Mouse (Mus musculus) MEL (cell line): ENCODE measurements at regions not wholly inside any gene's neighbourhood (a gene's known extent, or its start where the extent isn't known, plus 50 kb on each side); places are given as distances from the start of the nearest gene placed in this dataset.

Experiments used
- CTCF ChIP-seq, 3 experiments: IDR thresholded peaks in 2 of 3; conservative IDR thresholded peaks in 1 of 3; 2 replicates each; pipeline ENCODE4 v1.5.1; 2011 to 2012; ENCODE audit warnings: low read length in 3 of 3, low read depth in 2 of 3, mild to moderate bottlenecking in 2 of 3, improper control_type of control experiment in 1 of 3, inconsistent platforms in 1 of 3, mixed read lengths in 1 of 3, moderate library complexity in 1 of 3; ENCODE audit not compliant: control insufficient read depth in 1 of 3, insufficient read depth in 1 of 3, poor library complexity in 1 of 3, severe bottlenecking in 1 of 3
- EP300 ChIP-seq, 2 experiments: IDR thresholded peaks; 2 replicates each; pipeline ENCODE4 v1.6.1; 2011; ENCODE audit warnings: improper control_type of control experiment in 2 of 2, low read length in 2 of 2, low read depth in 1 of 2, mild to moderate bottlenecking in 1 of 2
- GABPA ChIP-seq: IDR thresholded peaks from 2 replicates; pipeline ENCODE4 v1.6.1; 2012; ENCODE audit warnings: low read depth, mild to moderate bottlenecking, inconsistent platforms, low read length, improper control_type of control experiment, moderate library complexity
- MAFK ChIP-seq: IDR thresholded peaks from 2 replicates; pipeline ENCODE4 v1.6.1; 2011; ENCODE audit warnings: low read depth, mild to moderate bottlenecking, low read length, improper control_type of control experiment, borderline replicate concordance
- MXI1 ChIP-seq: IDR thresholded peaks from 2 replicates; pipeline ENCODE4 v1.6.1; 2011; ENCODE audit warnings: mild to moderate bottlenecking, low read depth, low read length, improper control_type of control experiment
- MYB ChIP-seq: IDR thresholded peaks from 2 replicates; pipeline ENCODE4 v1.6.1; 2011; ENCODE audit warnings: mild to moderate bottlenecking, low read depth, low read length, improper control_type of control experiment
- RAD21 ChIP-seq: IDR thresholded peaks from 2 replicates; pipeline ENCODE4 v1.6.1; 2011; ENCODE audit warnings: mild to moderate bottlenecking, low read depth, low read length, improper control_type of control experiment
- SIN3A ChIP-seq: IDR thresholded peaks from 2 replicates; pipeline ENCODE4 v1.6.1; 2012; ENCODE audit warnings: low read length, improper control_type of control experiment, inconsistent platforms
- TBP ChIP-seq: IDR thresholded peaks from 2 replicates; pipeline ENCODE4 v1.8.0; 2011; ENCODE audit warnings: low read depth, low read length, improper control_type of control experiment

GRCm38 (mm10) chr10:117576154-117576859 lies 53.0 kb upstream of the Cpm start:
- TF ChIP-seq EP300 (IDR thresholded peaks at IDR 0.05; ENCODE audit: low read depth in 1 of 2, low read length in 2 of 2) (no peak), RAD21 (no peak), CTCF (IDR thresholded peaks at IDR 0.05 in 2 of 3, conservative IDR thresholded peaks at IDR 0.05 in 1 of 3; ENCODE audit: control insufficient read depth in 1 of 3, insufficient read depth in 1 of 3, low read depth in 2 of 3, low read length in 3 of 3, poor library complexity in 1 of 3, severe bottlenecking in 1 of 3) (no peak), GABPA (no peak), MXI1 (no peak), MAFK (no peak), TBP (no peak), MYB (no peak), SIN3A (no peak)
